Mouse (Mus musculus): ENCODE measurements around the gene Xpo6. TPM values are rescaled to one million over a fixed set of nuclear protein-coding genes. Genes with fewer than 3 reads are reported as not detected.

Xpo6 gene
- total and polyA plus RNA-seq, 2 experiments = 15.0 to 79.2 TPM

DNA sequence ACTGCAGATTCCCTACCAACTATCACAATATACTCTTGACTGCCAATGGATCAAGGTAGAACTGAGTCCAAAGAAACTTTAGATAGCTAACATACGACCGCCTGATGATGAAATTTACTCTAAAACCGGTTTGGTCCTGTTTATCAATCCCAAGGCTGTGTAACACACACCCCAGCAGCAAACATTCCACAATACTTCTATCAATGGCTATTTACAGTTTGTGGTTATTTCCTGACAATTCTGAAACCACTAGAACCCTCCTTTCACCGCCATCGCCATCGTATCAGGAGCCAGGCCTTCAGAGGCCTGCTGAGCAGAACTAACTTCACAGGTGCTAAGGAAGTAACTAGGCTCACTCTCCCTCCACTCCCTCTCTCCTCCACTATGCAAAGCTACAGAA, 31.7 kb downstream of the Xpo6 start:
- no peak for TF ChIP-seq CTCF (IDR thresholded peaks at IDR 0.05; ENCODE audit: low read depth, low read length)
- TF ChIP-seq POLR2A (IDR thresholded peaks at IDR 0.05; ENCODE audit: extremely low read depth, insufficient read depth, low read length) = no peak
- H3K9ac ChIP-seq (ENCODE audit: low read depth, low read length) = no peak overlapping the region
- 59% methylated on average over 6 of the region's 6 CpGs for WGBS
- peaks cover 8% of the 10 kb centered on the region; the same call in 1 of the 2 replicates for H3K79me2 ChIP-seq (ENCODE audit: control insufficient read depth, insufficient read depth, low read length)
- H3K27me3 ChIP-seq (ENCODE audit: control insufficient read depth, insufficient read depth, low read length) = no peaks in the 10 kb centered on the region
- H3K4me3 ChIP-seq (ENCODE audit: insufficient read depth, low read depth, low read length) = no peak overlapping the region
- H3K36me3 ChIP-seq (ENCODE audit: control insufficient read depth, insufficient read depth, low read length) = peaks cover 18% of the 10 kb centered on the region
- peaks cover 6% of the 10 kb centered on the region; the same call in 1 of the 2 replicates for H3K4me1 ChIP-seq (ENCODE audit: control insufficient read depth, insufficient read depth, low read length)
- peak; percentile 55 for DNase-seq (ENCODE audit: extremely low read depth, low read depth, low spot score)
- no peak overlapping the region for H3K27ac ChIP-seq (replicated peaks; ENCODE audit: insufficient read depth, low read depth, low read length)

DNA sequence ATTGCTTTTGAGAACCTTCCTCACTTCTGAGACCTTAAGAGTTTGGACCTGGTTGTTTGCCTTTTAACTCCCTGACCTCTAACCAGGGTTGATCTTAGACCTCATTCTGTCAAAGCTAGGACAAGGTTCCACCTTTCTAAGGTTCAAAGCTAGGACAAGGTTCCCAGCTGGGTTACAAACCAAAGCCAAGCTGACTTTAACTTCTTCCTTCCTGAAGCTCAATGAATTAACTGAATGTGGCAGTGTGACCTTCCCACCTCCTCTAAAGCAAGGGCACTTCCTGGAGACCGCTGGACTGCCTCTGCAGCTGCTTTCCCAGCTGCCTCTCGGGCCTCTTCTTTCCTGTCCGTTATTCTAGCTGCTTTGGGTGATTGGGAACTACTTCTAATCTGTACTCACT, 32.9 kb downstream of the Xpo6 start:
- Histone ChIP-seq H3K4me1 (ENCODE audit: control insufficient read depth, insufficient read depth, low read length) (peaks cover 6% of the 10 kb centered on the region; the same call in 1 of the 2 replicates), H3K4me3 (ENCODE audit: insufficient read depth, low read depth, low read length) (no peak overlapping the region), H3K36me3 (ENCODE audit: control insufficient read depth, insufficient read depth, low read length) (peaks cover 18% of the 10 kb centered on the region), H3K27ac (replicated peaks; ENCODE audit: insufficient read depth, low read depth, low read length) (no peak overlapping the region), H3K27me3 (ENCODE audit: control insufficient read depth, insufficient read depth, low read length) (no peaks in the 10 kb centered on the region), H3K79me2 (ENCODE audit: control insufficient read depth, insufficient read depth, low read length) (peaks cover 8% of the 10 kb centered on the region; the same call in 1 of the 2 replicates), H3K9ac (ENCODE audit: low read depth, low read length) (no peak overlapping the region)
- TF ChIP-seq POLR2A (IDR thresholded peaks at IDR 0.05; ENCODE audit: extremely low read depth, insufficient read depth, low read length) = no peak
- TF ChIP-seq CTCF (IDR thresholded peaks at IDR 0.05; ENCODE audit: low read depth, low read length) = no peak
- DNase-seq (ENCODE audit: extremely low read depth, low read depth, low spot score) = peak; percentile 78
- WGBS = 37% methylated on average over 3 of the region's 3 CpGs

DNA sequence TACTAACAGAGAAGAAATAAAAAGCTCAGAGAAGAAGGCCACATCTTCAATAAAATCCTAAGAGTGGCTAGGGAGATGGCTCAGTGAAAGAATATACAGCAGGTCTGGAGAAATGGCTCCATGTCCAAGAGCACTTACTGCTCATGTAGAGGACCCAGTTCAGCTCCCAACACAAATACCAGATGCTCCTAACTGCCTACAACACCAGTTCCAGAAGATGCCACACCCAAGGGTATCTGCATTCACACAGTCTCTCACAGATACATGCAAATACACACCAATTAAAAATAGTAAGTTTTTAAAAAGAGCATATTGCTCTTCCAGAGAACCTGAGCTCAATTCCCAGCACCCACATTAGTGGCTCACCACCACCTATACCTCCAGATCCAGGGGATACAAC, 33.7 kb downstream of the Xpo6 start:
- Histone ChIP-seq H3K27ac (replicated peaks; ENCODE audit: insufficient read depth, low read depth, low read length) (no peak overlapping the region), H3K4me1 (ENCODE audit: control insufficient read depth, insufficient read depth, low read length) (peaks cover 6% of the 10 kb centered on the region; the same call in 1 of the 2 replicates), H3K36me3 (ENCODE audit: control insufficient read depth, insufficient read depth, low read length) (peaks cover 18% of the 10 kb centered on the region), H3K27me3 (ENCODE audit: control insufficient read depth, insufficient read depth, low read length) (no peaks in the 10 kb centered on the region), H3K79me2 (ENCODE audit: control insufficient read depth, insufficient read depth, low read length) (peaks cover 5% of the 10 kb centered on the region; the same call in 1 of the 2 replicates), H3K9ac (ENCODE audit: low read depth, low read length) (no peak overlapping the region), H3K4me3 (ENCODE audit: insufficient read depth, low read depth, low read length) (no peak overlapping the region)
- DNase-seq (ENCODE audit: extremely low read depth, low read depth, low spot score) = no peak
- TF ChIP-seq POLR2A (IDR thresholded peaks at IDR 0.05; ENCODE audit: extremely low read depth, insufficient read depth, low read length) (no peak), CTCF (IDR thresholded peaks at IDR 0.05; ENCODE audit: low read depth, low read length) (no peak)

DNA sequence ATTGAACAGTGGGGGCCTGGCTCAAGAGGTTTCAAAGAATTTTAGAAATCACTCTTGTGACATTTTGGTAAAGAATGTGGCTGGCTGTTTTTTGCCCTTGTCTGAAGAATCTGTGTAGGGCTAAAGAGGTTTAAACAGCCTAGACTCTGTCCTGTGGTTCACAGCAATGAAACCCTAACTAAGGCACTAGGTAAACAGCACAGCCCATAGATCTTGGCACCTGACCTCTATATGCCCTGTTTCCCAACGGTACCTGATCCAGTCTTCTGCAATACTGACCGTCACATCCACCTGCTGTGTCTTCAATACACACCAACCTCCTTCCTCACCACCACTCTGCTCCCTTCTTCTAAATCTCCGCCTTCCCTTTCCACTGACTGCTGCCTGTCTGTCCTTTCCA, 42.1 kb downstream of the Xpo6 start:
- Histone ChIP-seq H3K9ac (ENCODE audit: low read depth, low read length) (no peak overlapping the region; the same call in 1 of the 2 replicates), H3K27me3 (ENCODE audit: control insufficient read depth, insufficient read depth, low read length) (no peaks in the 10 kb centered on the region), H3K79me2 (ENCODE audit: control insufficient read depth, insufficient read depth, low read length) (no peaks in the 10 kb centered on the region), H3K27ac (replicated peaks; ENCODE audit: insufficient read depth, low read depth, low read length) (no peak overlapping the region), H3K4me1 (ENCODE audit: control insufficient read depth, insufficient read depth, low read length) (0 out of 2 replicates have a peak, but pooled peaks cover 2% of the 10 kb centered on the region), H3K4me3 (ENCODE audit: insufficient read depth, low read depth, low read length) (no peak overlapping the region), H3K36me3 (ENCODE audit: control insufficient read depth, insufficient read depth, low read length) (peaks cover 11% of the 10 kb centered on the region)
- DNase-seq (ENCODE audit: extremely low read depth, low read depth, low spot score) = peak; percentile 48
- TF ChIP-seq POLR2A (IDR thresholded peaks at IDR 0.05; ENCODE audit: extremely low read depth, insufficient read depth, low read length) (no peak), CTCF (IDR thresholded peaks at IDR 0.05; ENCODE audit: low read depth, low read length) (no peak)
- WGBS = 52% methylated on average over 3 of the region's 3 CpGs

DNA sequence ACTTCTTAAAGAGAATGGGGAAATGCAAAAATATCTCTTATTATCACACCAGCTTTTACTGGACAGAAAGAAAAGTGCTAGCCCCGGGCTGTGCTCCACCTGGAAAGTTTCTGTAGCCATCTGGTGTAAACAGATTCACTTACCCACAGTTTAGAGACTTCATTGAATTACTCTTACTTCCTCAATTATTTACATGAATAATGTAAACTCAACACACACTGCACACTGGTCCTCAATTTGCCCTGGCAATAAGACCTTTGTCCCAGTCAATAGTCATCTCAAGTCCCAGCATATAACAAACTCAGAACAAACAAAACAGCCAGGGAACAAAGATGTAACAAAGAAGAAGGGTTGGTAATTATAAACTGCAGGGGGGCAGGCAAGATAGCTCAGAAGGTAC, 44.6 kb downstream of the Xpo6 start:
- peak; percentile 57 for DNase-seq (ENCODE audit: extremely low read depth, low read depth, low spot score)
- Histone ChIP-seq H3K79me2 (ENCODE audit: control insufficient read depth, insufficient read depth, low read length) (no peaks in the 10 kb centered on the region), H3K27ac (replicated peaks; ENCODE audit: insufficient read depth, low read depth, low read length) (no peak overlapping the region), H3K9ac (ENCODE audit: low read depth, low read length) (no peak overlapping the region), H3K4me1 (ENCODE audit: control insufficient read depth, insufficient read depth, low read length) (0 out of 2 replicates have a peak, but pooled peaks cover 2% of the 10 kb centered on the region), H3K36me3 (ENCODE audit: control insufficient read depth, insufficient read depth, low read length) (peaks cover 13% of the 10 kb centered on the region), H3K27me3 (ENCODE audit: control insufficient read depth, insufficient read depth, low read length) (no peaks in the 10 kb centered on the region), H3K4me3 (ENCODE audit: insufficient read depth, low read depth, low read length) (no peak overlapping the region)
- 33% methylated on average over 1 of the region's 1 CpGs for WGBS
- TF ChIP-seq POLR2A (IDR thresholded peaks at IDR 0.05; ENCODE audit: extremely low read depth, insufficient read depth, low read length) = no peak
- TF ChIP-seq CTCF (IDR thresholded peaks at IDR 0.05; ENCODE audit: low read depth, low read length) = no peak

DNA sequence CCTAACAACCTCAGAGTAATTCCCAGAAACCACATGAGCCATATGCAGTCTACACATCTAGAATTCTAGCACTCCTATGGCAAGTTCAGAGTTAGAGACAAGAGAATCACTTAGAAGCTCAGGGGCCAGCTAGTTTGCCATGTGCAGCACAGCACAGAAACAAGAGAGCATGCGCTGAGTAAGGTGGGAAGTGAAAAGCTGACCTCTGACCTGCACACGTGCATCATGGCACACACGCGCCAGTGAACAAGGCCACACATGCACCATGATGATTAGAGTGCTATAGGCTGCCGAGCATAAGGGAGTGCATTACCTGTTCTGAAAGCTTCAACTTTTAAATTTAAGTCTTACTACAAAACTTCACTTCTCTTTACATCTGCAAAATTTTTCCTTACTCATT, 45.6 kb downstream of the Xpo6 start:
- Histone ChIP-seq H3K79me2 (ENCODE audit: control insufficient read depth, insufficient read depth, low read length) (no peaks in the 10 kb centered on the region), H3K9ac (ENCODE audit: low read depth, low read length) (no peak overlapping the region), H3K36me3 (ENCODE audit: control insufficient read depth, insufficient read depth, low read length) (peaks cover 16% of the 10 kb centered on the region), H3K4me1 (ENCODE audit: control insufficient read depth, insufficient read depth, low read length) (0 out of 2 replicates have a peak, but pooled peaks cover 2% of the 10 kb centered on the region), H3K4me3 (ENCODE audit: insufficient read depth, low read depth, low read length) (no peak overlapping the region), H3K27ac (replicated peaks; ENCODE audit: insufficient read depth, low read depth, low read length) (no peak overlapping the region), H3K27me3 (ENCODE audit: control insufficient read depth, insufficient read depth, low read length) (no peaks in the 10 kb centered on the region)
- WGBS = 81% methylated on average over 5 of the region's 5 CpGs
- TF ChIP-seq CTCF (IDR thresholded peaks at IDR 0.05; ENCODE audit: low read depth, low read length) (no peak), POLR2A (IDR thresholded peaks at IDR 0.05; ENCODE audit: extremely low read depth, insufficient read depth, low read length) (no peak)
- no peak for DNase-seq (ENCODE audit: extremely low read depth, low read depth, low spot score)
